Mouse (Mus musculus): ENCODE results near the gene Abcg8.

DNA sequence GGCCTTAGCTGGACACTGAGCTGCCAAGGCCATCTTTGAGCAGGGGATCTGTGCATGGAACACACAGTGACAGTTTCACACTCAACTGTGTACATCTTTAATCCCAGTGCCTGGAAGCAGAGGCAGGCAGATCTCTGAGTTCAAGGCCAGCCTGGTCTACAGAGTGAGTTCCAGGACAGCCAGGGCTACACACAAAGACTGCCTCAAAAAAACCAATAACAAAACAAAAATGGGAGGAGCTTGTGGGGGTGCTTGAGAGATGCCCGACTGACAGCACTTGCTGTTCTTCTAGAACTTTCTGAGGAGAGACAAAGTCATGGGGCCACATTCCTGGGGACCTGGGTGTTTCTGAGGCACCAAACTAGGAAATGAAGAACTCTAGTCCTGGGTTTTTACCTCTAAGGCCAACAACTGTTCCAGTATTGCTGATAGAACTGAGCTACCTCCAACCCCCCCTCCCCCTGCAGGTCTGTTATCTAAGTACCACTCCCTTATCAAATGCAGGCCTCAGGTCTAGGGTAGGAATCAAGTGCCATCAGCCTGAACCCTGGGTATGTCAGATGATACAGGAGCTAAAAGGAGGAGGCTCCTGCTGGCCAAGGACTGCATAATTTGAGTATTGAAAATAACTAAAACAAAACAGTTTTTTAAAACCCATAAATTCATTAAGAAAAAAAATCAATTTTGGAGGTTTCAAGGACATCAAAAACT lies 52.3 kb downstream of the Abcg8 start:
- TF ChIP-seq MYC (IDR thresholded peaks at IDR 0.05; ENCODE audit: low read depth, low read length) (no peak), CTCF (conservative IDR thresholded peaks at IDR 0.05 in 1 of 2, IDR thresholded peaks at IDR 0.05 in 1 of 2; ENCODE audit: low read depth in 2 of 2, low read length in 2 of 2) (no peak), POLR2A (IDR thresholded peaks at IDR 0.05; ENCODE audit: low read depth, low read length) (no peak), NRF1 (IDR thresholded peaks at IDR 0.05; ENCODE audit: low read depth, low read length) (no peak), MAX (IDR thresholded peaks at IDR 0.05; ENCODE audit: low read length) (no peak)
